Mouse (Mus musculus) testis, adult 2 months (tissue): Measurements from ENCODE around the gene Prr7.

ENCODE experiments used
- CTCF ChIP-seq: fragments of 200-500 bp; IDR thresholded peaks from 2 replicates; pipeline ENCODE4 v1.5.1; 2012; ENCODE audit warnings: low read depth, mild to moderate bottlenecking, inconsistent platforms, low read length, moderate library complexity; ENCODE audit not compliant: control insufficient read depth, insufficient read depth, insufficient replicate concordance
- POLR2A ChIP-seq: fragments of 200-500 bp; IDR thresholded peaks from 2 replicates; pipeline ENCODE4 v1.6.1; 2012; ENCODE audit warnings: low read depth, mild to moderate bottlenecking, inconsistent platforms, low read length, moderate library complexity; ENCODE audit not compliant: control insufficient read depth

GRCm38 (mm10) chr13:55465830-55466440, 1.9 kb downstream of the Prr7 start:
- no peak for TF ChIP-seq CTCF
- no peak for TF ChIP-seq POLR2A
